Mouse (Mus musculus) ES-E14 (cell line): ENCODE results near the gene Crabp1. TPM values are rescaled to one million over a fixed set of nuclear protein-coding genes. Genes with fewer than 3 reads are reported as not detected.
A peak's percentile ranks its signal among the peaks of the same experiment; 100 is the strongest.

Source experiments
- DNase-seq: peaks from one replicate; pipeline ENCODE4 v3.0.0-alpha.2; 2013; ENCODE audit warnings: low read depth, low spot score
- H3K27ac ChIP-seq: 2 replicates; pipeline ENCODE4 v1.5.1; 2012; ENCODE audit warnings: low read depth, mild to moderate bottlenecking, low read length, moderate library complexity, mixed read lengths; ENCODE audit not compliant: poor library complexity, insufficient read depth, severe bottlenecking
- H3K36me3 ChIP-seq: 2 replicates; pipeline ENCODE4 v1.6.1; 2012; ENCODE audit warnings: mild to moderate bottlenecking, low read length, moderate library complexity, mixed read lengths; ENCODE audit not compliant: control insufficient read depth, poor library complexity, insufficient read depth, severe bottlenecking
- H3K4me1 ChIP-seq, 2 experiments: fragments of 150-350 bp in 1 of 2; sonication (generic) in 1 of 2; 2 replicates each; pipeline ENCODE4 v1.6.1; 2012; ENCODE audit warnings: low read length in 2 of 2, mild to moderate bottlenecking in 1 of 2, mixed read lengths in 1 of 2; ENCODE audit not compliant: control insufficient read depth in 2 of 2, insufficient read depth in 2 of 2, poor library complexity in 1 of 2
- H3K4me3 ChIP-seq, 2 experiments: fragments of 150-350 bp in 1 of 2; sonication (generic) in 1 of 2; 2 replicates each; pipeline ENCODE4 v1.5.1; 2012; ENCODE audit warnings: low read length in 2 of 2, low read depth in 1 of 2, mild to moderate bottlenecking in 1 of 2, mixed read lengths in 1 of 2; ENCODE audit not compliant: insufficient read depth in 1 of 2, poor library complexity in 1 of 2, severe bottlenecking in 1 of 2
- H3K9ac ChIP-seq: 2 replicates; pipeline ENCODE4 v1.6.1; 2012; ENCODE audit warnings: low read depth, mild to moderate bottlenecking, low read length, mixed read lengths; ENCODE audit not compliant: poor library complexity, insufficient read depth, severe bottlenecking
- H3K9me3 ChIP-seq: fragments of 150-350 bp; sonication (generic); 2 replicates; pipeline ENCODE4 v1.6.1; 2012; ENCODE audit warnings: low read depth, mild to moderate bottlenecking, low read length; ENCODE audit not compliant: control insufficient read depth, insufficient read depth
- CHD2 ChIP-seq: IDR thresholded peaks from 2 replicates; pipeline ENCODE4 v1.6.1; 2014; ENCODE audit warnings: mild to moderate bottlenecking, low read depth, low read length, inconsistent platforms
- HCFC1 ChIP-seq: IDR thresholded peaks from 2 replicates; pipeline ENCODE4 v1.6.1; 2012; ENCODE audit warnings: low read length, inconsistent platforms, borderline replicate concordance; ENCODE audit not compliant: insufficient read depth
- MAFK ChIP-seq: IDR thresholded peaks from 2 replicates; pipeline ENCODE4 v1.6.1; 2014; ENCODE audit warnings: mild to moderate bottlenecking, low read depth, low read length, inconsistent platforms; ENCODE audit not compliant: insufficient read depth
- ZC3H11A ChIP-seq: IDR thresholded peaks from 2 replicates; pipeline ENCODE4 v1.6.1; 2012; ENCODE audit warnings: low read depth, mild to moderate bottlenecking, inconsistent platforms, low read length, borderline replicate concordance
- ZNF384 ChIP-seq: IDR thresholded peaks from 2 replicates; pipeline ENCODE4 v1.6.1; 2012; ENCODE audit warnings: low read depth, low read length, inconsistent platforms
- in situ Hi-C, 2 experiments: fragments of 600-800 bp; cut with MboI; formaldehyde crosslinking; loops; one replicate each; pipeline ENCODE4 v1.15.1; 2025; ENCODE audit warnings: low sequenced_read_pairs in 2 of 2, inconsistent platforms in 1 of 2; ENCODE audit not compliant: unreplicated experiment in 2 of 2
- total RNA-seq: library from RNA; depleted of rRNA; stranded (reverse); fragments of 300-350 nt; gene quantifications from 2 replicates; pipeline ENCODE4 v1.2.3, GENCODE M21; 2012

Gene Crabp1
- total RNA-seq, 1 experiment = 16.9 TPM

DNA sequence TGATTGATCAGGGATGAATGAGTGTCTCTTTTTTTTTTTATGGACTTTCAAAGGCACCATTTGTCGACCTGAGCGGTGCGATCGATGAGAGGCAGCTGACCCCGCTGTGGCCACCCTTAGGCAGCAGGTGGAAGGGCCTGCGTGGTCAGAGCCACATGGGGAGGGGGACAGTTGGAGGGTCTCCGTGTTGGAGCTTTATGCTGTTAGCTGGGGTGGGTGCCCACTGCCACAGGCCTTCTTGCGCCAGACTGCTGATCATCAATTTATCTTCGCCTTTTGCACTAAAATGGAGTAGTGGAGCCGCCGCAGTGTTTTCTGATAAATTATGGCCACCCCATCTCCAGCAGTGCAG is 11.6 kb upstream of the Crabp1 start:
- Histone ChIP-seq H3K36me3 (no peaks in the 10 kb centered on the region), H3K4me1 (no peaks in the 10 kb centered on the region), H3K27ac (no peak overlapping the region), H3K9ac (no peak overlapping the region), H3K4me3 (no peak overlapping the region), H3K9me3 (no peaks in the 10 kb centered on the region)
- TF ChIP-seq HCFC1 = no peak
- TF ChIP-seq MAFK = no peak
- TF ChIP-seq ZNF384 = no peak
- TF ChIP-seq ZC3H11A = no peak
- TF ChIP-seq CHD2 = no peak
- no peak for DNase-seq
- in situ Hi-C loops = no loop called here

DNA sequence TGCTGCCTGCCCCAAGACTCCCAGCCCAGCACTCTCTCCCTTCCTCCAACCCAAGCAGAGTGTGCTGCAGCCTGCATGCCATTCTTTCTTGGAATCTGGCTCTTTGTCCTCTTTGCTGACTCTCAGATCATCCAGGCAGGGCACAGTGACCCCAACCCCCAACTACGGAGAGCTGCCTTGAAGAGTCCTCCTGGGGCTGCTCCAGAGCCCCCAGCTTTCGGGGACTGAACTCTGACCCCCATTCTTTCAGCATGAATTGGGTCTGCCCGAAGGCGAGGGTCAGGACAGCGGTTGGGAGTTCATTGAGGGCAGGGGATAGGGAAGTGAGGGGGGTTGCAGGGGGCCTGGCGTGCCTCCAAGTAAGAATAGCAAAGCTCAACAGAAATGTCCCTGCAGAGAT is 5.0 kb upstream of the Crabp1 start:
- no peaks in the 10 kb centered on the region for H3K36me3 ChIP-seq
- no peaks in the 10 kb centered on the region for H3K9me3 ChIP-seq
- no peak overlapping the region for H3K4me3 ChIP-seq
- H3K4me1 ChIP-seq = peaks cover 0 to 2% of the 10 kb centered on the region in 2 experiments; a peak in 1 of 4 replicates
- no peak for TF ChIP-seq HCFC1
- no peak for TF ChIP-seq ZNF384
- TF ChIP-seq ZC3H11A = no peak
- TF ChIP-seq CHD2 = no peak
- no peak for TF ChIP-seq MAFK
- no peak overlapping the region for H3K27ac ChIP-seq
- no peak for DNase-seq
- no peak overlapping the region for H3K9ac ChIP-seq
- in situ Hi-C loops = no loop called here

- TF ChIP-seq MAFK (no peak), ZC3H11A (no peak), ZNF384 (no peak), CHD2 (no peak), HCFC1 (no peak)
- Histone ChIP-seq H3K27ac (no peak overlapping the region), H3K9me3 (no peaks in the 10 kb centered on the region), H3K9ac (no peak overlapping the region), H3K36me3 (no peaks in the 10 kb centered on the region), H3K4me1 (peaks cover 0 to 5% of the 10 kb centered on the region in 2 experiments; a peak in 2 of 4 replicates), H3K4me3 (peak overlapping the region; percentile 65 to 66)
- DNase-seq = no peak
- in situ Hi-C loops = no loop called here
Measured at GRCm38 (mm10) chr9:54764091-54764490, 457 bp upstream of the Crabp1 start.

GRCm38 (mm10) chr9:54765336-54766085 is 963 bp downstream of the Crabp1 start:
- in situ Hi-C loops = no loop called here
- no peaks in the 10 kb centered on the region for H3K36me3 ChIP-seq
- peak overlapping the region; percentile 2 for H3K9ac ChIP-seq
- H3K27ac ChIP-seq = no peak overlapping the region
- no peaks in the 10 kb centered on the region for H3K9me3 ChIP-seq
- no peak for DNase-seq
- peaks cover 0 to 5% of the 10 kb centered on the region in 2 experiments; a peak in 2 of 4 replicates for H3K4me1 ChIP-seq
- H3K4me3 ChIP-seq = peak overlapping the region; percentile 65 to 66
- no peak for TF ChIP-seq CHD2
- TF ChIP-seq HCFC1 = no peak
- no peak for TF ChIP-seq ZNF384
- TF ChIP-seq MAFK = no peak
- TF ChIP-seq ZC3H11A = no peak
